Mouse (Mus musculus): ENCODE results near the gene Rgs10. TPM values are rescaled to one million over a fixed set of nuclear protein-coding genes. Genes with fewer than 3 reads are reported as not detected.

Rgs10 gene
- polyA plus RNA-seq (2017; shearing (Covaris generic)), result 254 TPM

GRCm38 (mm10) chr7:128417930-128418779, at the start of gene Rgs10:
Gene Rgs10 (minus strand): TSS chr7:128418758.

GRCm38 (mm10) chr7:128461285-128462215, 43.0 kb upstream of the Rgs10 start, which contains the start of gene Tial1:
Gene Tial1 (minus strand): TSS chr7:128461717.

Other genes with a start within 250 kb of the Rgs10 start
- gene Cox6a2, start 212.4 kb downstream of the Rgs10 start, polyA plus RNA-seq (2017; shearing (Covaris generic)), result not detected
- gene Armc5, start 181.4 kb downstream of the Rgs10 start, polyA plus RNA-seq (2017; shearing (Covaris generic)), result 20.8 TPM
- gene 9130023H24Rik, start 180.7 kb downstream of the Rgs10 start, polyA plus RNA-seq (2017; shearing (Covaris generic)), result 0.82 TPM
- 0.70 TPM for gene Tgfb1i1, start 171.9 kb downstream of the Rgs10 start, polyA plus RNA-seq (2017; shearing (Covaris generic))
- not detected for gene Slc5a2, start 153.1 kb downstream of the Rgs10 start, polyA plus RNA-seq (2017; shearing (Covaris generic))
- 21.2 TPM for gene BC017158, start 120.6 kb downstream of the Rgs10 start, polyA plus RNA-seq (2017; shearing (Covaris generic))
- 30.9 TPM for gene Tial1, start 43.0 kb upstream of the Rgs10 start, polyA plus RNA-seq (2017; shearing (Covaris generic))
- gene Bag3, start 104.9 kb upstream of the Rgs10 start, polyA plus RNA-seq (2017; shearing (Covaris generic)), result 20.3 TPM
- 37.0 TPM for gene Inpp5f, start 192.6 kb upstream of the Rgs10 start, polyA plus RNA-seq (2017; shearing (Covaris generic))